Mouse (Mus musculus) layer of hippocampus, postnatal 36 days (tissue): ENCODE measurements around the gene Sema4a. TPM values are rescaled to one million over a fixed set of nuclear protein-coding genes. Genes with fewer than 3 reads are reported as not detected.
A peak's percentile ranks its signal among the peaks of the same experiment; 100 is the strongest.

Experiments used
- DNase-seq, 2 experiments: peaks; one replicate each; pipeline ENCODE4 v3.0.0; 2022
- total RNA-seq, 2 experiments: library from RNA; stranded (reverse); gene quantifications; 2 replicates each; pipeline ENCODE4 v1.2.3; 2021

Gene Sema4a
- total RNA-seq, 2 experiments from 2014 or later = 34.1 to 36.8 TPM

GRCm38 (mm10) chr3:88486043-88486442 lies 25.1 kb upstream of the Sema4a start:
- DNase-seq = no peak

DNA sequence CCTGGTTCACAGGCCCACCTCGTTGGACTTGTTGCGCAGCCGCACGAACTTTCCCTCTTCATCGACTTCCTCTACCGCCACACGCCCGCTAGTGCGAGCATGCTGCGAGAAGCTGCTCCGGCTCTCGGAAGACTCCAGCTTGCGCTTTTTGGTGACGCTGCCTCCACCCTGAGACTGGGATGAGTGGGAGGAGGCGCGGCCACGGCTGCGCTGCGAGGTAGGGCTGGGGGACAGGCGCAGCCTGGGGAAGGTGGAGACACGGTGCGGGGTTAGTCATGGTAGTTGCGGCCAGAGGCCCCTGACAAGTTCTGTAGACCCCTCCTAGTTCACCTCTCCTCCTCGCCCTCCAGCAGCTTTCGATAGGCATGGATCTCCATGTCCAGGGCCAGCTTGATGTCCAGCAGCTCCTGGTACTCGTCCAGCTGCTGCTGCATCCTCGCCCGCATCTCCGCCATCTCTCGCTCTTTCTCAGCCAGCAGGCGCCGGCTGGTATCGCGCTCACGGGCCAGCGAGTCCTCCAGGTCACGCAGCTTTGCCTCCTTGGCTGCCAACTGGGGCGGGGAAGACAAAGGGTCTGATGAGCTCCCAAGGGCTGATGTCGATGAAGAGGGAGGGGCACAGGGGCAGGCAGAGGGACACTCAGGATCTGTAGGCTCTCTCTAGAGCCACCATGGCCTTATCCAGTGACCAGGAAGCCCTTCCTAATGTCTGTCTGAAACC lies 23.8 kb upstream of the Sema4a start:
- DNase-seq = no peak

DNA sequence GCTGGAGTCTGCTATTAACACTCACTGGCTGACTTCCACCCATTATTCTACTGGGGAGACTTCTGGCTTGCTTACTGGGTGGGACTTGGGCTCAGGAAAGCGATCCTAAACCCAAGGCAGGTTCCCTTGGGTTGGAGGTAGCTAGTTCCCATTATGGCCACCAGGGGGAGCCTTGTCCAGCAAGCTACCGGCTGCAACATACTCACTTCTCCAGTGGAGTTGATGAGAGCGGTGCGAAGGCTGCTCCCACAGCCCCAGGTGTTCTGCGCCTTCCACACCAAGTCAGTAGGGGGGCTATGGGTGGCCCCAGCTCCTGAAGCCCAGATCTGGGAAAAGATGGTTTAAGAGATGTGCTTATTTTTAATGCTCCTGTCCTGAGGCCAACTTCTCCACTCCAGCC lies 22.6 kb upstream of the Sema4a start:
- DNase-seq = peak; percentile 58 to 64

GRCm38 (mm10) chr3:88483141-88483540 lies 22.2 kb upstream of the Sema4a start:
- no peak for DNase-seq

GRCm38 (mm10) chr3:88482336-88482735 lies 21.4 kb upstream of the Sema4a start:
- no peak for DNase-seq

- no peak for DNase-seq
Observed at GRCm38 (mm10) chr3:88481372-88482040, 20.5 kb upstream of the Sema4a start.

DNA sequence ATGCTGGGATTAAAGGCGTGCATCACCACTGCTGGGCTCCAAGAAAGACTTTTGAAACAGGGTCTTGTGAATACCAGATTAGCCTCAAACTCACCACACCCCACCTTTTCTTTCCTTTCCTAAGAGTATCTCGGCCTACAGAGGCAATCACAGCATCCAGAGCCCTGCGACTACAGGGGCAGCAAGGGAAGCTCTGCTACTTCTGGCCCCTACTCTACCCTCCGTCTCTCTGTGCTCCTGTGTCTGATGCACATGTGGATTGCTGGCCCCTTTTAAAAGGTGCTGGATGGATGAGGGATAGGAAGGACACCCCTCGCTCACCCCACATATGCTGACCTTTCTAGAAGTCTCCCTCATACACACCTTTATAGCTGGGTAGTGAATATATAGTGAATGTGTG lies 19.7 kb upstream of the Sema4a start:
- no peak for DNase-seq

DNA sequence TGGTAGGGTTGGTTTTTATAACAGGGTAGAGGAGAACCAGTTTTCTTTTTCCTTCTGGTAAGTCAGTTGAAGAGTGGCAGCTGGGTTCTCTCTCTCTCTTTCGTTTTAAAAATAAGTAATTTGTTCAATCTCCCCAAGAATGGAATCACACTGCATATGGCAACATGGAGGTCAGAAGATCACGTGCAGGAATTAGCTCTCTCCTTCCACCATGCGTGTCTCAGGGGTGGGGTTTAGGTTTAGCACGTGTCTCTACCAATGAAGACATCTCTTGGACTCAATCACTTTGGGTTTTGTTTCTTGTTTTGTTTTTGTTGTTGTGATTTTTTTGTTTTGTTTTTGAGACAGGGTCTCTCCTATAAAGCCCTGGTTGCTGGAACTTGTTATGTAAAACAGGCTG lies 18.8 kb upstream of the Sema4a start:
- DNase-seq = no peak

DNA sequence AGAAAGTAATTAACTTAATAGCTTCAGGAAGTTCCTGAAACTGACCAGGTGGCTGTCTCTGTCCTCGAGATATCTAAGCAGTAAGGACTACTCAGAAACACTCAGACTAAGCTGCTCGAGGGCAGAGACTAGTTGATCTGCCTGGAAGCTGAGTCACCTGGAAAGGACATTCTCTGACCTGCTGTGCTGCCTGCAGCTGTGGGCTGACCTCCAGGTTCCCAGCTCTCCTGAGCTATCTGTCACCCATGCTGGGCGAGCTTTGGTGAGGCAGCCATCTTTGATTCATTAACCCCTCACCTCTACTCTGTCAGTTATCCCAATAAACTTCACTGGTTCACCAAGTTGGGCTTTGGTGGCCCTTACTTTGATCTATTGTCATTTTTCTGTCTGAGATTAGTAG lies 18.2 kb upstream of the Sema4a start:
- no peak for DNase-seq

GRCm38 (mm10) chr3:88477735-88478134 lies 16.8 kb upstream of the Sema4a start:
- DNase-seq = peak; percentile 69 to 82

DNA sequence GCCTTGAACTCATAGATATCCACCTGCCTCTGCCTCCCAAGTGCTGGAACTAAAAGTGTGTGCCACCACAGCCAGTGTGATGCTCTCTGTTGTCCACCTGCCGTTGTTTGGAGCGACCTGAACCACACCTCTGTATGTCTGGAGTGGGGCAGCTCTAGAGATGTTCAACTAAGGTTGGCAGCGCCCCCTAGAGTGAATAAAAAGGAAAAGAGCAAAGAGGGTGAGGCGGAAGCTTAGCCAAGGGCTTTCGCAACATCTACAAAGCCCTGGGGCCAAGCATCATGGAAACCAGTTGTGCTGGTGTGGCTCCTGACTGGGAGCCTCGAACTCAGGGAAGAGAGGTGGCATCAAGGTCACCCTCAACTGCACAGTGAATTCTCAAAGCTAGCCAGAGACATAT lies 15.4 kb upstream of the Sema4a start:
- no peak for DNase-seq

GRCm38 (mm10) chr3:88473571-88473970 lies 12.6 kb upstream of the Sema4a start:
- no peak for DNase-seq

DNA sequence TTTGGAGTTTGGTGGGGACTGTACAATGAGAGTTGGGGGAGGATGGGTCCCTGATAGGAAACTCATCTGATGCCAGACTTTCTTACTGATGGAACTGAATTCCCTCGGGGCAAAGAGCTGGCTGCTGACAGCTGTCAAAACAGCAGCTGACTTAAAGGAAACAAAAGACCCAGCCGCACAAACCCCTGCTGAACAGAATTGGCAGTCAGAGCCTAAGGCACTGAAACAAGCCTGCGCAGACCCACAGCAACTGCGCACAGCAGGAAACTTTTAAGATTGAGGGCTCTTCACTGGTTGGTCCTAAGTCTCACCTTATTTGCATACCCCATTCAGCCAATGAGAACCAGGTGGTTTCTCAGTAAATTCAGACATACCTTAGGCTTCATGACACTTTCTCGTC lies 12.0 kb upstream of the Sema4a start:
- no peak for DNase-seq

DNA sequence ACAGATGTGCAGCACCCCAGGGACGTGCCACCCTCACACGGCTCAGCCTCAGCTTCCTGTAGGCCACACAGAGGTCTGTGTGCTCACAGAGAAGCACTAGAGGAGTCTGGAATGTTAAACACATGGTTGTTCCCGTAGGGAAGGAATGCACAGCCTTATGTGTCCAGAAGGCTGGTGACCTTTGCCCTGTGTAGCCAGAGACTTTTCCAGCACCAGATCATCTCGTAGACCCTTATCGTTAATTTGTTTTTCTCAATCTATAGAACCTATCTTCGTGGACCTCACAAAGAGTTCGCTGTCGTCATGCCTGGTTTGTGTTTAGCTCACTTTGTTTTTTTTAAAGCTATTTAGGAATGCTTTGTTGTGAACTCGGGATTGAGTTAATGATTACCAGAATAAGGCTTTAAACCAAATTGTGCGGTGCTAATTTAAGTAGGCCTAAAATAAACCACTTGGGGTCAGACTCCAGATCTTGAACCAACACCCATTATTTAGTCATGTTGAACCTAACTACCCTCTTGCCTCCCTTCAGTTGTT lies 10.0 kb upstream of the Sema4a start:
- DNase-seq = no peak

DNA sequence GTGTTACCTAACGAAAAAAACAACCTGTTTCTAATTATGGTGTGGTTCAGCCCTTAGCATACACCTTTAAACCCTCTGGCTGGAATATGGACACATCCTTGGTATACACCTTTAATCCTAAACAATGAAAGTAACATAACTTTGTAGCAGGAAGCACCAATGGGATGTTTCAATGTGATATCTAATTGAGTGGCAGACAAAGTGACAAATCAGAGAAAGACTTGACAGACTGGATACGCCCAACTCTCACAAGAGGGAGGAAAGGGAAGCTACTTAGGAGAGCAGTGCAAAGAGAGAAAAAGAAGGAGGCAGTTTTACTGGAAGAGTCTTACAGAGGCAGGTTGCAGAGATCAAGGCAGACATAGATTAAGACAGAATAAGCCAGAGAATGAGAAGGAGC lies 8.5 kb upstream of the Sema4a start:
- DNase-seq = no peak

DNA sequence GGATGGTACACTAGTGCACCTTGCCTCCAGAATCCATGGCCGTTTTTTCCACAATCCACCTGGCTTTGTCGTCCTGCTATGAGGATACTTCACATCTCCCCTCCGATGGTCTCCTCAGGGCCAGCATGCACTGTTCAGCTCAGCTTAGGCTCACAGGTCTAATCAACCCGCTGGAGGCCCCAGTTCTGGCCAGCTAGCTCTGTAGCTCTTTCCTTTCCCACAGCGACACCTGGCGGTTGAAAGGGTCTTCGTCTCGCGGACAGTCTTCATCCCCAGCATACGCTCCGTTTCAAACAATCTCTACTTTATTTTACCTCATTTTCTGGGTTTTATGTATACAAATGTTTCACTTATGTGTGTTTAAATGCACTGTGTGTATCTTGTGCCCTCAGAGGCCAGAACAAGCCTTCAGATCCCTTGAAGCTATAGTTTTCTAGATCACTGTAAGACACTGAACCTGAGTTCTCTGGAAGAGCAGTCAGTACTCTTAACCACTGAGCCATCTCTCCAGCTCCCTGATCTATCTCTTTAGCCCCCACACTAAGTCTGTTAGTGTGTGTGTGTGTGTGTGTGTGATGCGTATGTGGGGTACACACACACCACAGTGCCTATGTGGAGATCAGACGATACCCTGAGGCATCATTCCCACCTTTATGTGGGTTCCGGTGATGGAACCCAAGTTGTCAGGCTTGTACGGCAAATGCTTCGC lies 6.3 kb upstream of the Sema4a start:
- DNase-seq = peak; percentile 79 to 88

- no peak for DNase-seq
Observed at GRCm38 (mm10) chr3:88465127-88465526, 4.1 kb upstream of the Sema4a start.

- no peak for DNase-seq
Observed at GRCm38 (mm10) chr3:88464425-88464824, 3.4 kb upstream of the Sema4a start.

- no peak for DNase-seq
Observed at GRCm38 (mm10) chr3:88460029-88460428, 953 bp downstream of the Sema4a start.

DNA sequence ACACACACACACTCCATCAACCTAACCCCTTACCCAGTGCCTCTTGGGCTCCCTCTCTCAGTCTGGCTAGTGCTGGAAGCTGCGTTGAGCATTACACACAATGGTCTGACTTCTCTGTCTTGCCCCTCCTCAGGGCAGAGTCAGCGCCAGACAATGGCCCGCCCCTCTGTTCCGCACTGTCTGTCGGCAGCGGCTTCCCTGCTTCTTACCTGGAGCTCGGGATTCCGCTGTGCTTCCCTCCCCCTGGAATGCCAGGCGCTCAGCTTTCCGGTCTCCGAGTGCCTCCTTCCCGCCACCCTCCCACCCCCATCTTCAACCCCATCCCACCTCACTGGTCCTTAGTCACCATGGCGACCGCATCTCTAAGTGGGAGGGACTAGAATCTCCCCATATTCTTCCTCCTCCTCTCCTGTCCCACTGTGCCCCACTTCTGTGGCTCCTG lies 2.2 kb downstream of the Sema4a start:
- DNase-seq = peak in 1 of 2 experiments; percentile 40

DNA sequence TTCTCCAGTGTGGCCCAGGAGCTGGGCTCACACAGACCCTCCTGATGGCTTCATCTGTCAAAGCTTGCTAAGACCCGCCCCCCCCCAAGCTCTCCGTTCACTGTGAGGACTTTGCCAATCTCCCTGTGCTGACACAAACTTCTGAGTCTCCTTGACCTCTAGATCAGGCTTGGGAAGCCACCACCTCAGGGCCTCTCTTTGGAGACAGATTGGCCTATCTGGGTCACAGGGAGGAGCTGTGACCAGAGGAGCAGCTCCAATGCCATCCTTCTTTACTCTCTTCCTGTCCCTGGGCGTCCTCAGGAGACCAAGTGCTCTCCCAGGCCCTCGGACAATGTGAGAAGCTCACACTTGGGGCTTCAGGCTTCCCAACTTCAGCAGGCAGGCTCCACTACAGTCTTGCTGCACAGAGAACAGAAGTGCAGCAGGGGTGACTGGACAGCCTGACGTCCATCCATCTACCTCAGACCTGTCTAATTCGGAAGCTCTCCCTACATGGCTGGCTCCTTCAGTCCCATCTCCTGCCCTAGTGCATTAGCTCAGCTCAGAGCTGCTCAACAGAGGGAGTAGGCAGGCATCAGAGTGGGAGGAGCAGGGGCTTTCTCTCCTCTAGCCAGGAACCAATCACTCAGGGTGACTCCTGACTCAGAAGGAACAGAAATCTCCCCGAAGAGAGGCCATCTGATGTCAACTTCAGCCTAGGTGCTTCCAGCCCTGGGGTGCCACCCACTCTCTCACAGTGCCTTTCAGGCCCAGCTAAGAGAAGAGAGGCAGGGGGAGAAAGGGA lies 4.0 kb downstream of the Sema4a start:
- no peak for DNase-seq

GRCm38 (mm10) chr3:88456313-88456712 lies 4.7 kb downstream of the Sema4a start:
- DNase-seq = no peak
